Mouse (Mus musculus) myocyte (in vitro differentiated cells): ENCODE results near the gene Xxylt1. TPM values are rescaled to one million over a fixed set of nuclear protein-coding genes. Genes with fewer than 3 reads are reported as not detected.

ENCODE experiments used
- H3K27me3 ChIP-seq: one replicate; pipeline ENCODE4 v1.6.1; 2011; ENCODE audit not compliant: control insufficient read depth, insufficient read depth, insufficient read length
- H3K36me3 ChIP-seq: one replicate; pipeline ENCODE4 v1.6.1; 2011; ENCODE audit not compliant: control insufficient read depth, insufficient read depth
- H3K4me2 ChIP-seq: one replicate; pipeline ENCODE4 v1.6.1; 2011; ENCODE audit warnings: low read depth, control low read depth
- H3K4me3 ChIP-seq: one replicate; pipeline ENCODE4 v1.5.1; 2011; ENCODE audit warnings: mild to moderate bottlenecking, control low read depth, moderate library complexity
- H3K79me2 ChIP-seq: one replicate; pipeline ENCODE4 v1.6.1; 2011; ENCODE audit not compliant: control insufficient read depth, insufficient read depth
- H3ac ChIP-seq: one replicate; pipeline ENCODE4 v1.6.1; 2011; ENCODE audit not compliant: control insufficient read depth, insufficient read length
- CEBPB ChIP-seq: IDR thresholded peaks from 2 replicates; pipeline ENCODE4 v1.6.1; 2011; ENCODE audit warnings: mild to moderate bottlenecking, moderate library complexity; ENCODE audit not compliant: poor library complexity, insufficient read depth, severe bottlenecking
- E2F4 ChIP-seq: IDR thresholded peaks from one replicate; pipeline ENCODE4 v1.6.1; 2011; ENCODE audit warnings: mild to moderate bottlenecking, control low read depth, moderate library complexity; ENCODE audit not compliant: insufficient read depth
- MAX ChIP-seq: IDR thresholded peaks from one replicate; pipeline ENCODE4 v1.6.1; 2011; ENCODE audit warnings: low read depth, mild to moderate bottlenecking, control low read depth
- MYOD1 ChIP-seq, 3 experiments: IDR thresholded peaks; one replicate each; pipeline ENCODE4 v1.6.1; 2011; ENCODE audit warnings: control low read depth in 2 of 3, low read depth in 2 of 3, mild to moderate bottlenecking in 2 of 3, moderate library complexity in 1 of 3; ENCODE audit not compliant: insufficient read length in 2 of 3, control insufficient read depth in 1 of 3
- MYOG ChIP-seq, 3 experiments: IDR thresholded peaks; one replicate each; pipeline ENCODE4 v1.6.1; 2011; ENCODE audit warnings: control low read depth in 2 of 3, low read depth in 2 of 3, mild to moderate bottlenecking in 2 of 3; ENCODE audit not compliant: insufficient read length in 2 of 3, control insufficient read depth in 1 of 3, insufficient read depth in 1 of 3
- POLR2A ChIP-seq: IDR thresholded peaks from one replicate; pipeline ENCODE4 v1.6.1; 2011; ENCODE audit warnings: low read depth, mild to moderate bottlenecking, control low read depth, moderate library complexity; ENCODE audit not compliant: insufficient read length
- POLR2AphosphoS2 ChIP-seq: IDR thresholded peaks from one replicate; pipeline ENCODE4 v1.6.1; 2011; ENCODE audit warnings: low read depth, control low read depth; ENCODE audit not compliant: insufficient read length
- REST ChIP-seq: IDR thresholded peaks from one replicate; pipeline ENCODE4 v1.6.1; 2011; ENCODE audit warnings: mild to moderate bottlenecking, control low read depth, moderate library complexity; ENCODE audit not compliant: insufficient read depth, insufficient read length
- SRF ChIP-seq: IDR thresholded peaks from one replicate; pipeline ENCODE4 v1.6.1; 2011; ENCODE audit warnings: low read depth; ENCODE audit not compliant: control insufficient read depth, insufficient read length
- TCF12 ChIP-seq: IDR thresholded peaks from one replicate; pipeline ENCODE4 v1.6.1; 2011; ENCODE audit warnings: mild to moderate bottlenecking, control low read depth; ENCODE audit not compliant: poor library complexity, insufficient read depth, severe bottlenecking
- TCF3 ChIP-seq: IDR thresholded peaks from one replicate; pipeline ENCODE4 v1.6.1; 2011; ENCODE audit warnings: low read depth, control low read depth; ENCODE audit not compliant: insufficient read length
- USF1 ChIP-seq: IDR thresholded peaks from one replicate; pipeline ENCODE4 v1.6.1; 2011; ENCODE audit warnings: low read depth, mild to moderate bottlenecking, control low read depth, moderate library complexity
- polyA plus RNA-seq: library from polyadenylated mRNA; unstranded; fragments of >200 nt; fragmentation: generic; extraction: Trizol; gene quantifications from one replicate; pipeline ENCODE4 v1.2.1, GENCODE M21; 2012; ENCODE audit warnings: missing spikeins

Xxylt1 gene
- polyA plus RNA-seq, 1 experiment = 7.6 TPM

- no peak overlapping the region for H3K4me3 ChIP-seq
- no peak overlapping the region for H3K4me2 ChIP-seq
- H3K27me3 ChIP-seq = no peaks in the 10 kb centered on the region
- no peaks in the 10 kb centered on the region for H3K79me2 ChIP-seq
- no peaks in the 10 kb centered on the region for H3K36me3 ChIP-seq
- TF ChIP-seq MYOD1 (IDR thresholded peaks at IDR 0.05; ENCODE audit: control insufficient read depth in 1 of 3, insufficient read length in 2 of 3, low read depth in 2 of 3) = no peak
- H3ac ChIP-seq = no peak overlapping the region
These were observed 78.3 kb downstream of the Xxylt1 start for GRCm38 (mm10) chr16:31002926-31003325.

GRCm38 (mm10) chr16:31002117-31002516, 79.1 kb downstream of the Xxylt1 start:
- H3K4me2 ChIP-seq = no peak overlapping the region
- TF ChIP-seq TCF3 (no peak), MAX (no peak), POLR2A (no peak), E2F4 (no peak)

GRCm38 (mm10) chr16:30998711-30999110, 82.5 kb downstream of the Xxylt1 start:
- no peaks in the 10 kb centered on the region for H3K36me3 ChIP-seq
- TF ChIP-seq MYOD1 (IDR thresholded peaks at IDR 0.05; ENCODE audit: control insufficient read depth in 1 of 3, insufficient read length in 2 of 3, low read depth in 2 of 3) = no peak
- TF ChIP-seq E2F4 = no peak
- TF ChIP-seq MAX = no peak
- no peaks in the 10 kb centered on the region for H3K79me2 ChIP-seq
- H3ac ChIP-seq = no peak overlapping the region
- H3K4me2 ChIP-seq = no peak overlapping the region
- no peaks in the 10 kb centered on the region for H3K27me3 ChIP-seq
- H3K4me3 ChIP-seq = no peak overlapping the region

More at GRCm38 (mm10) chr16:31002117-31002516, 79.1 kb downstream of the Xxylt1 start:
- Histone ChIP-seq H3K4me3 (no peak overlapping the region), H3K36me3 (no peaks in the 10 kb centered on the region), H3K27me3 (no peaks in the 10 kb centered on the region), H3K79me2 (no peaks in the 10 kb centered on the region), H3ac (no peak overlapping the region)

GRCm38 (mm10) chr16:30998048-30998447, 83.2 kb downstream of the Xxylt1 start:
- H3K4me3 ChIP-seq = no peak overlapping the region
- H3K36me3 ChIP-seq = no peaks in the 10 kb centered on the region
- no peaks in the 10 kb centered on the region for H3K27me3 ChIP-seq
- H3ac ChIP-seq = no peak overlapping the region
- TF ChIP-seq SRF (no peak), CEBPB (no peak), USF1 (no peak), TCF3 (no peak), MYOG (IDR thresholded peaks at IDR 0.05; ENCODE audit: control insufficient read depth in 1 of 3, insufficient read depth in 1 of 3, insufficient read length in 2 of 3, low read depth in 2 of 3) (no peak), POLR2AphosphoS2 (no peak), REST (no peak), POLR2A (no peak)
- no peaks in the 10 kb centered on the region for H3K79me2 ChIP-seq
- H3K4me2 ChIP-seq = no peak overlapping the region

GRCm38 (mm10) chr16:30995446-30995845, 85.8 kb downstream of the Xxylt1 start:
- Histone ChIP-seq H3K4me2 (no peak overlapping the region), H3K27me3 (no peaks in the 10 kb centered on the region), H3K79me2 (no peaks in the 10 kb centered on the region), H3K4me3 (no peak overlapping the region), H3ac (no peak overlapping the region), H3K36me3 (no peaks in the 10 kb centered on the region)
- TF ChIP-seq CEBPB (no peak), MAX (no peak), USF1 (no peak), REST (no peak), MYOG (IDR thresholded peaks at IDR 0.05; ENCODE audit: control insufficient read depth in 1 of 3, insufficient read depth in 1 of 3, insufficient read length in 2 of 3, low read depth in 2 of 3) (no peak), MYOD1 (IDR thresholded peaks at IDR 0.05; ENCODE audit: control insufficient read depth in 1 of 3, insufficient read length in 2 of 3, low read depth in 2 of 3) (no peak)

GRCm38 (mm10) chr16:30994881-30995280, 86.4 kb downstream of the Xxylt1 start:
- TF ChIP-seq CEBPB (no peak), POLR2AphosphoS2 (no peak), USF1 (no peak), POLR2A (no peak), TCF12 (no peak), REST (no peak), MYOD1 (IDR thresholded peaks at IDR 0.05; ENCODE audit: control insufficient read depth in 1 of 3, insufficient read length in 2 of 3, low read depth in 2 of 3) (no peak), MYOG (IDR thresholded peaks at IDR 0.05; ENCODE audit: control insufficient read depth in 1 of 3, insufficient read depth in 1 of 3, insufficient read length in 2 of 3, low read depth in 2 of 3) (no peak), SRF (no peak), E2F4 (no peak), TCF3 (no peak), MAX (no peak)
- Histone ChIP-seq H3K4me3 (no peak overlapping the region), H3K79me2 (no peaks in the 10 kb centered on the region), H3K27me3 (no peaks in the 10 kb centered on the region), H3K36me3 (no peaks in the 10 kb centered on the region), H3ac (no peak overlapping the region), H3K4me2 (no peak overlapping the region)
